Mouse (Mus musculus) forebrain, embryonic 10.5 days (tissue): ENCODE measurements around the gene Vac14. TPM values are rescaled to one million over a fixed set of nuclear protein-coding genes. Genes with fewer than 3 reads are reported as not detected.

Experiments
- DNase-seq: peaks from one replicate; pipeline ENCODE4 v3.0.0-alpha.2; 2017; ENCODE audit warnings: low spot score; ENCODE audit errors: extremely low spot score
- H3K27ac ChIP-seq: fragments of 300-500 bp; sonication (generic); 2 replicates; pipeline ENCODE4 v1.5.1; 2016; ENCODE audit warnings: mild to moderate bottlenecking
- H3K27me3 ChIP-seq: fragments of 300-500 bp; sonication (generic); 2 replicates; pipeline ENCODE4 v1.6.1; 2016; ENCODE audit warnings: mild to moderate bottlenecking; ENCODE audit not compliant: poor library complexity, severe bottlenecking
- H3K36me3 ChIP-seq: fragments of 300-500 bp; sonication (generic); replicated peaks from 2 replicates; pipeline ENCODE4 v1.6.1; 2016; ENCODE audit warnings: mild to moderate bottlenecking, moderate library complexity
- H3K4me1 ChIP-seq: fragments of 300-500 bp; sonication (generic); 2 replicates; pipeline ENCODE4 v1.6.1; 2016
- H3K4me3 ChIP-seq: fragments of 300-500 bp; sonication (generic); 2 replicates; pipeline ENCODE4 v1.5.1; 2016; ENCODE audit warnings: mild to moderate bottlenecking, moderate library complexity
- H3K9me3 ChIP-seq: fragments of 300-500 bp; sonication (generic); 2 replicates; pipeline ENCODE4 v1.6.1; 2016; ENCODE audit warnings: mild to moderate bottlenecking, moderate library complexity
- WGBS: fragments of 180-500 bp; shearing (Covaris S2); methylation state at CpG from one replicate; pipeline ENCODE4 v1.1.7; 2016; 5-methylcytosine and 5-hydroxymethylcytosine counted together
- polyA plus RNA-seq: library from polyadenylated mRNA; unstranded; fragments of >200 nt; fragmentation: Nextera tagmentation; extraction: Ambion mirVana; gene quantifications from 2 replicates; pipeline ENCODE4 v1.2.1, GENCODE M21; 2016

Vac14 gene
- polyA plus RNA-seq, 1 experiment from 2014 or later: 29.9 TPM

GRCm38 (mm10) chr8:110672133-110672532 is 53.7 kb downstream of the Vac14 start:
- no peak for DNase-seq
- no peaks in the 10 kb centered on the region for H3K9me3 ChIP-seq
- no peaks in the 10 kb centered on the region for H3K27me3 ChIP-seq
- 0 out of 2 replicates have a peak, but pooled peaks cover 4% of the 10 kb centered on the region for H3K4me1 ChIP-seq
- WGBS: 92% methylated on average over 2 of the region's 2 CpGs
- H3K36me3 ChIP-seq: peaks cover 68% of the 10 kb centered on the region
- H3K4me3 ChIP-seq: no peak overlapping the region
- H3K27ac ChIP-seq: no peak overlapping the region

GRCm38 (mm10) chr8:110673168-110673567 is 54.8 kb downstream of the Vac14 start:
- H3K27ac ChIP-seq: no peak overlapping the region
- 87% methylated on average over 2 of the region's 2 CpGs for WGBS
- peaks cover 77% of the 10 kb centered on the region for H3K36me3 ChIP-seq
- 0 out of 2 replicates have a peak, but pooled peaks cover 6% of the 10 kb centered on the region for H3K4me1 ChIP-seq
- no peak overlapping the region for H3K4me3 ChIP-seq
- no peak for DNase-seq
- H3K9me3 ChIP-seq: no peaks in the 10 kb centered on the region
- no peaks in the 10 kb centered on the region for H3K27me3 ChIP-seq

GRCm38 (mm10) chr8:110674589-110674988 is 56.2 kb downstream of the Vac14 start:
- no peaks in the 10 kb centered on the region for H3K9me3 ChIP-seq
- H3K4me1 ChIP-seq: peaks cover 12% of the 10 kb centered on the region; the same call in 1 of the 2 replicates
- H3K27me3 ChIP-seq: no peaks in the 10 kb centered on the region
- 90% methylated on average over 1 of the region's 1 CpGs for WGBS
- peaks cover 79% of the 10 kb centered on the region for H3K36me3 ChIP-seq
- no peak for DNase-seq
- no peak overlapping the region for H3K27ac ChIP-seq
- H3K4me3 ChIP-seq: no peak overlapping the region

- Histone ChIP-seq H3K27me3 (no peaks in the 10 kb centered on the region), H3K4me1 (peaks cover 12% of the 10 kb centered on the region; the same call in 1 of the 2 replicates), H3K4me3 (no peak overlapping the region), H3K27ac (peak overlapping the region; percentile 63; the same call in 1 of the 2 replicates), H3K36me3 (peaks cover 66% of the 10 kb centered on the region), H3K9me3 (no peaks in the 10 kb centered on the region)
- peak; percentile 31 for DNase-seq
- WGBS: 69% methylated on average over 5 of the region's 5 CpGs
Observed at GRCm38 (mm10) chr8:110676702-110677101, 58.3 kb downstream of the Vac14 start.

GRCm38 (mm10) chr8:110677174-110677660 is 58.8 kb downstream of the Vac14 start:
- no peaks in the 10 kb centered on the region for H3K27me3 ChIP-seq
- H3K4me1 ChIP-seq: peaks cover 12% of the 10 kb centered on the region; the same call in 1 of the 2 replicates
- 89% methylated on average over 5 of the region's 5 CpGs for WGBS
- peaks cover 63% of the 10 kb centered on the region for H3K36me3 ChIP-seq
- H3K27ac ChIP-seq: peak overlapping the region; percentile 63; the same call in 1 of the 2 replicates
- no peak for DNase-seq
- H3K9me3 ChIP-seq: no peaks in the 10 kb centered on the region
- H3K4me3 ChIP-seq: no peak overlapping the region

- Histone ChIP-seq H3K4me1 (peaks cover 12% of the 10 kb centered on the region; the same call in 1 of the 2 replicates), H3K36me3 (peaks cover 64% of the 10 kb centered on the region), H3K4me3 (no peak overlapping the region), H3K27ac (no peak overlapping the region), H3K27me3 (no peaks in the 10 kb centered on the region), H3K9me3 (no peaks in the 10 kb centered on the region)
- no peak for DNase-seq
- WGBS: 67% methylated on average over 3 of the region's 3 CpGs
Observed at GRCm38 (mm10) chr8:110678989-110679388, 60.6 kb downstream of the Vac14 start.

- Histone ChIP-seq H3K27ac (no peak overlapping the region), H3K4me3 (no peak overlapping the region), H3K27me3 (no peaks in the 10 kb centered on the region), H3K36me3 (peaks cover 83% of the 10 kb centered on the region), H3K4me1 (peaks cover 5% of the 10 kb centered on the region), H3K9me3 (no peaks in the 10 kb centered on the region)
- 92% methylated on average over 5 of the region's 5 CpGs for WGBS
- no peak for DNase-seq
Observed at GRCm38 (mm10) chr8:110687726-110688125, 69.3 kb downstream of the Vac14 start.

GRCm38 (mm10) chr8:110689961-110690360 is 71.6 kb downstream of the Vac14 start:
- Histone ChIP-seq H3K36me3 (peaks cover 75% of the 10 kb centered on the region), H3K4me3 (no peak overlapping the region)
- 84% methylated on average over 9 of the region's 9 CpGs for WGBS

GRCm38 (mm10) chr8:110694226-110694625 is 75.8 kb downstream of the Vac14 start:
- Histone ChIP-seq H3K4me1 (peaks cover 4% of the 10 kb centered on the region), H3K36me3 (peaks cover 60% of the 10 kb centered on the region), H3K27me3 (no peaks in the 10 kb centered on the region), H3K4me3 (no peak overlapping the region), H3K27ac (no peak overlapping the region), H3K9me3 (no peaks in the 10 kb centered on the region)
- DNase-seq: no peak
- WGBS: 77% methylated on average over 5 of the region's 5 CpGs

More at GRCm38 (mm10) chr8:110689961-110690360, 71.6 kb downstream of the Vac14 start:
- Histone ChIP-seq H3K27me3 (no peaks in the 10 kb centered on the region), H3K9me3 (no peaks in the 10 kb centered on the region), H3K4me1 (peaks cover 5% of the 10 kb centered on the region), H3K27ac (no peak overlapping the region)
- no peak for DNase-seq

- H3K36me3 ChIP-seq: peaks cover 60% of the 10 kb centered on the region
Observed at GRCm38 (mm10) chr8:110694826-110695225, 76.4 kb downstream of the Vac14 start.

GRCm38 (mm10) chr8:110695431-110695830 is 77.0 kb downstream of the Vac14 start:
- Histone ChIP-seq H3K27ac (no peak overlapping the region), H3K4me1 (0 out of 2 replicates have a peak, but pooled peaks cover 3% of the 10 kb centered on the region), H3K36me3 (peaks cover 54% of the 10 kb centered on the region), H3K4me3 (no peak overlapping the region), H3K9me3 (no peaks in the 10 kb centered on the region), H3K27me3 (no peaks in the 10 kb centered on the region)
- WGBS: 89% methylated on average over 5 of the region's 5 CpGs
- DNase-seq: no peak

More at GRCm38 (mm10) chr8:110694826-110695225, 76.4 kb downstream of the Vac14 start:
- Histone ChIP-seq H3K27me3 (no peaks in the 10 kb centered on the region), H3K4me3 (no peak overlapping the region), H3K27ac (no peak overlapping the region), H3K4me1 (0 out of 2 replicates have a peak, but pooled peaks cover 3% of the 10 kb centered on the region), H3K9me3 (no peaks in the 10 kb centered on the region)
- WGBS: 93% methylated on average over 4 of the region's 4 CpGs
- DNase-seq: no peak

GRCm38 (mm10) chr8:110696051-110696450 is 77.7 kb downstream of the Vac14 start:
- 91% methylated on average over 4 of the region's 4 CpGs for WGBS
- no peak for DNase-seq
- Histone ChIP-seq H3K4me3 (no peak overlapping the region), H3K27me3 (no peaks in the 10 kb centered on the region), H3K4me1 (0 out of 2 replicates have a peak, but pooled peaks cover 3% of the 10 kb centered on the region), H3K27ac (no peak overlapping the region), H3K9me3 (no peaks in the 10 kb centered on the region), H3K36me3 (peaks cover 52% of the 10 kb centered on the region)

GRCm38 (mm10) chr8:110697571-110697970 is 79.2 kb downstream of the Vac14 start:
- DNase-seq: no peak
- Histone ChIP-seq H3K4me1 (peaks cover 12% of the 10 kb centered on the region), H3K9me3 (no peaks in the 10 kb centered on the region), H3K27ac (no peak overlapping the region), H3K36me3 (peaks cover 59% of the 10 kb centered on the region), H3K4me3 (no peak overlapping the region), H3K27me3 (no peaks in the 10 kb centered on the region)
- WGBS: 86% methylated on average over 5 of the region's 5 CpGs
